ENCODE assay signal across 8 mouse cellular contexts in the genomic region with DNA sequence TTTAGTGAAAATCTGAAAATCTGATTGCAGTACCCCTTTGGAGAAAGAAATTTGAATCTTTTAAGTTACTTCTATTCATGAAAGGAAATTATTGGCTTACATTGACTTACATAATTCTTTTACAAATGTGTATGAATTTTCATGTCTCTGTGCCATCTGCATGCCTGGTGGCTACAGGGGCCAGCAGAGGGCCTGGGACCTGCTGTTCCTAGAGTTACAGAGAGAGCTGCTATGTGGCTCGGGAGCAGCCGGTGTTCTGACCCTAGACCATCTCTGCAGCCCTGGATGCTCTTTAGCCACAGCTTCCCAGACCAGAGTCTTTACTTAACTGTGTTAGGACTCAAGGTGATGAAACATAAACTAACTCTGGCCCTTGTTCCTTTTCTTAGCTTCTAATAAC. TPM values are rescaled to one million over a fixed set of nuclear protein-coding genes. Genes with fewer than 3 reads are reported as not detected.
DNase-seq lines count a peak whose midpoint lies in the region; ATAC-seq and TF ChIP-seq lines count a peak whose summit lies in the region.

No protein-coding gene starts in this region.

- H3K4me3 ChIP-seq in CH12.LX (replicated peaks in 1 of 3; ENCODE audit: low read depth in 2 of 3, low read length in 2 of 3, poor library complexity in 1 of 3) = peak overlapping the region in 1 of 3 experiments; percentile 80
- no peak overlapping the region for H3K4me3 ChIP-seq in hindbrain, embryonic 11.5 days (ENCODE audit: low read depth, low read length)

- H3K27ac ChIP-seq in CH12.LX (ENCODE audit: insufficient read depth, low read depth) = no peak overlapping the region
- no peak overlapping the region for H3K27ac ChIP-seq in hindbrain, embryonic 11.5 days (ENCODE audit: low read depth, low read length)

- TF ChIP-seq CTCF in CH12.LX (conservative IDR thresholded peaks at IDR 0.05 in 1 of 2, IDR thresholded peaks at IDR 0.05 in 1 of 2; ENCODE audit: low read depth in 2 of 2, low read length in 2 of 2) = peak in 1 of 2 experiments; percentile 66; a peak in 2 of 4 replicates

- H3K4me2 ChIP-seq in CH12.LX (ENCODE audit: insufficient read depth, low read depth, poor library complexity, severe bottlenecking) = peak overlapping the region; percentile 62; the same call in 1 of the 2 replicates
- no peak overlapping the region; the same call in 1 of the 2 replicates for H3K4me2 ChIP-seq in hindbrain, embryonic 11.5 days (replicated peaks; ENCODE audit: low read depth, low read length)

- no peaks in the 10 kb centered on the region for H3K9me3 ChIP-seq in CH12.LX (replicated peaks; ENCODE audit: low read length)
- no peaks in the 10 kb centered on the region for H3K9me3 ChIP-seq in hindbrain, embryonic 11.5 days (ENCODE audit: control insufficient read depth, low read length)

- peaks cover 35% of the 10 kb centered on the region for H3K79me2 ChIP-seq in CH12.LX (replicated peaks; ENCODE audit: control insufficient read depth, extremely low read depth, insufficient read depth, poor library complexity, severe bottlenecking)

- peaks cover 0 to 1% of the 10 kb centered on the region in 2 experiments for H3K36me3 ChIP-seq in CH12.LX (replicated peaks in 1 of 2; ENCODE audit: control insufficient read depth in 1 of 2, insufficient read depth in 1 of 2, low read length in 1 of 2)
- H3K36me3 ChIP-seq in hindbrain, embryonic 11.5 days (ENCODE audit: control insufficient read depth, insufficient read depth, low read length) = no peaks in the 10 kb centered on the region

- dilution Hi-C loops in CH12.LX (cut with MboI; ENCODE audit: extremely low pct_ligation_motif_present, extremely low pct_unique_long_range_greater_than_20kb, low sequenced_read_pairs) = no loop called here

- TF ChIP-seq RAD21 in CH12.LX (IDR thresholded peaks at IDR 0.05; ENCODE audit: low read depth, low read length) = peak; percentile 45

- peak; percentile 10 for DNase-seq in adrenal gland, adult 2 months
- DNase-seq in adrenal gland, adult 8-10 months = no peak
- DNase-seq in CH12.LX (ENCODE audit: extremely low read depth) = peak; percentile 39
- peak; percentile 14 for DNase-seq in embryo, embryonic 9.5 days (ENCODE audit: extremely low spot score)
- peak; percentile 30 for DNase-seq in hindbrain, embryonic 11.5 days (ENCODE audit: low spot score)
- DNase-seq in liver = peak; percentile 36
- DNase-seq in retina, embryonic 14.5 days (ENCODE audit: low spot score) = peak; percentile 50
- no peak for DNase-seq in gastrocnemius, postnatal 4 days (ENCODE audit: low spot score in 2 of 2)

- peaks cover 18 to 57% of the 10 kb centered on the region in 2 experiments for H3K4me1 ChIP-seq in CH12.LX (ENCODE audit: control insufficient read depth in 1 of 2, insufficient read depth in 2 of 2)
- no peaks in the 10 kb centered on the region; the same call in 1 of the 2 replicates for H3K4me1 ChIP-seq in hindbrain, embryonic 11.5 days (replicated peaks; ENCODE audit: control insufficient read depth, insufficient read depth, low read length)

- no peak for ATAC-seq in hindbrain, embryonic 11.5 days (ENCODE audit: low FRiP score)

- in situ Hi-C loops in CH12.LX (cut with MboI; ENCODE audit: low pct_ligation_motif_present, low pct_unique_long_range_greater_than_20kb, low sequenced_read_pairs) = loop anchor here (10.0 kb wide), 1 partner anchor 85 kb away; a partner anchor contains a TSS

- peak overlapping the region; percentile 56; the same call in 1 of the 2 replicates for H3K9ac ChIP-seq in CH12.LX (ENCODE audit: insufficient read depth, low read depth)
- no peak overlapping the region for H3K9ac ChIP-seq in hindbrain, embryonic 11.5 days (ENCODE audit: low read depth, low read length)

- no peak for TF ChIP-seq EP300 in CH12.LX (IDR thresholded peaks at IDR 0.05; ENCODE audit: low read length)

- H3K27me3 ChIP-seq in CH12.LX (replicated peaks) = no peaks in the 10 kb centered on the region
- no peaks in the 10 kb centered on the region for H3K27me3 ChIP-seq in hindbrain, embryonic 11.5 days (ENCODE audit: control insufficient read depth, insufficient read depth, low read length)

- whole genome bisulfite sequencing in hindbrain, embryonic 11.5 days = 29% methylated on average over 2 of the region's 2 CpGs

- TF ChIP-seq POLR2A in CH12.LX (IDR thresholded peaks at IDR 0.05; ENCODE audit: low read depth, low read length) = no peak

TF ChIP-seq in CH12.LX, 34 proteins besides CTCF, POLR2A, EP300 and RAD21:
- TF ChIP-seq ZC3H11A (IDR thresholded peaks at IDR 0.05; ENCODE audit: low read depth, low read length) = no peak
- TF ChIP-seq ZNF384 (IDR thresholded peaks at IDR 0.05; ENCODE audit: low read depth, low read length) = peak; percentile 43; the same call in 1 of the 2 replicates
- TF ChIP-seq SMC3 (IDR thresholded peaks at IDR 0.05; ENCODE audit: low read depth, low read length) = peak; percentile 69

RNA-seq across cellular contexts. Expression of a gene that starts 1.8 kb away (rescaled TPM):
- total RNA-seq in adrenal gland, adult 2 months (2021) = 10 to 100 TPM; 56.6 to 96.9 TPM
- polyA plus RNA-seq in adrenal gland, adult 2 months (2012; rRNA removed) = 15.3 and 34.4 TPM in 2 replicates
- total RNA-seq in adrenal gland, adult 8-10 months (2022) = 10 to 100 TPM; 49.1 to 61.4 (median 52.3) TPM
- total RNA-seq in CH12.LX (2012; rRNA removed) (23.6 and 37.0 TPM in 2 replicates), CH12.LX (2014; rRNA removed) (22.3 and 24.5 TPM in 2 replicates)
- 59.3 and 60.5 TPM in 2 replicates for polyA plus RNA-seq in CH12.LX (2012; ENCODE audit: insufficient read length, low read depth)
- polyA plus RNA-seq in hindbrain, embryonic 11.5 days (2014; fragmentation: Nextera tagmentation; extraction: Ambion mirVana) = 59.1 and 60.9 TPM in 2 replicates
- 10 to 100 TPM; 48.0 to 57.1 TPM for total RNA-seq in gastrocnemius, postnatal 4 days (2021)

Comparison
In these comparisons a context has a peak if more than half of its experiments do, and no peak if none do; other contexts are left out.
1. DNase-seq: peak in adrenal gland, adult 2 months (single experiment), CH12.LX (single experiment), embryo, embryonic 9.5 days (single experiment), hindbrain, embryonic 11.5 days (single experiment), liver (single experiment) and retina, embryonic 14.5 days (single experiment); none in adrenal gland, adult 8-10 months (single experiment) and gastrocnemius, postnatal 4 days (0 of 2).